Mouse (Mus musculus): Measurements from ENCODE around the gene Enpep.

- TF ChIP-seq CTCF (IDR thresholded peaks at IDR 0.05; ENCODE audit: extremely low read depth, insufficient read depth, low read length) (no peak), POLR2A (IDR thresholded peaks at IDR 0.05; ENCODE audit: extremely low read depth, insufficient read depth, low read length) (no peak)
These were observed 62.5 kb downstream of the Enpep start for GRCm38 (mm10) chr3:129270044-129270443.

Measured in cortical plate, adult 2 months (tissue).